Mouse (Mus musculus) bone marrow, adult 2 months (tissue): ENCODE results near the gene Nap1l4. TPM values are rescaled to one million over a fixed set of nuclear protein-coding genes. Genes with fewer than 3 reads are reported as not detected.
A peak's percentile ranks its signal among the peaks of the same experiment; 100 is the strongest.

Source experiments
- H3K27ac ChIP-seq: fragments of 200-500 bp; 2 replicates; pipeline ENCODE4 v1.5.1; 2012; ENCODE audit warnings: low read depth, mild to moderate bottlenecking, control low read depth, inconsistent platforms, low read length; ENCODE audit not compliant: control insufficient read depth, poor library complexity, insufficient read depth
- H3K4me1 ChIP-seq: fragments of 200-500 bp; 2 replicates; pipeline ENCODE4 v1.6.1; 2011; ENCODE audit warnings: low read length; ENCODE audit not compliant: control insufficient read depth, insufficient read depth
- H3K4me3 ChIP-seq: fragments of 200-500 bp; replicated peaks from 2 replicates; pipeline ENCODE3; 2011; ENCODE audit warnings: mild to moderate bottlenecking, low read depth, low read length, control low read depth; ENCODE audit not compliant: control insufficient read depth
- CTCF ChIP-seq: fragments of 200-500 bp; IDR thresholded peaks from 2 replicates; pipeline ENCODE4 v1.5.1; 2011; ENCODE audit warnings: low read length, control low read depth; ENCODE audit not compliant: control insufficient read depth, insufficient read depth
- POLR2A ChIP-seq: fragments of 200-500 bp; IDR thresholded peaks from 2 replicates; pipeline ENCODE4 v1.6.1; 2011; ENCODE audit warnings: low read depth, mild to moderate bottlenecking, control low read depth, low read length, borderline replicate concordance; ENCODE audit not compliant: control insufficient read depth
- WGBS: fragments of 180-500 bp; shearing (Covaris S2); methylation state at CpG from one replicate; pipeline ENCODE4 v1.1.7; 2018; 5-methylcytosine and 5-hydroxymethylcytosine counted together
- polyA plus RNA-seq: library from polyadenylated mRNA; stranded (reverse); fragments of >200 nt; gene quantifications from 2 replicates; pipeline ENCODE4 v1.2.4, GENCODE M21; 2011; ENCODE audit warnings: low replicate concordance; ENCODE audit not compliant: missing spikeins, insufficient read depth, insufficient read length

The Nap1l4 gene
- polyA plus RNA-seq, 1 experiment: 143 TPM

- no peak for TF ChIP-seq CTCF
- Histone ChIP-seq H3K4me3 (no peak overlapping the region), H3K27ac (no peak overlapping the region), H3K4me1 (no peaks in the 10 kb centered on the region; the same call in 1 of the 2 replicates)
- WGBS: 45% methylated on average over 6 of the region's 6 CpGs
Observed at GRCm38 (mm10) chr7:143467714-143468113, 81.2 kb downstream of the Nap1l4 start.

GRCm38 (mm10) chr7:143466099-143466677, 82.7 kb downstream of the Nap1l4 start:
- Histone ChIP-seq H3K4me3 (no peak overlapping the region), H3K4me1 (no peaks in the 10 kb centered on the region; the same call in 1 of the 2 replicates), H3K27ac (no peak overlapping the region)
- WGBS: 9% methylated on average over 14 of the region's 14 CpGs
- TF ChIP-seq POLR2A (no peak), CTCF (peak; percentile 85)

GRCm38 (mm10) chr7:143464811-143465560, 83.9 kb downstream of the Nap1l4 start:
- no peak overlapping the region for H3K27ac ChIP-seq
- WGBS: 21% methylated on average over 56 of the region's 56 CpGs

GRCm38 (mm10) chr7:143463865-143464415, 85.0 kb downstream of the Nap1l4 start:
- no peak overlapping the region for H3K27ac ChIP-seq
- H3K4me3 ChIP-seq: no peak overlapping the region
- peaks cover 2% of the 10 kb centered on the region for H3K4me1 ChIP-seq
- TF ChIP-seq POLR2A: no peak
- TF ChIP-seq CTCF: peak; percentile 83
- WGBS: 16% methylated on average over 11 of the region's 11 CpGs

More at GRCm38 (mm10) chr7:143464811-143465560, 83.9 kb downstream of the Nap1l4 start:
- TF ChIP-seq POLR2A (no peak), CTCF (no peak)
- H3K4me3 ChIP-seq: no peak overlapping the region
- H3K4me1 ChIP-seq: peaks cover 2% of the 10 kb centered on the region

Other genes with a start within 250 kb of the Nap1l4 start
- 4.3 and 8.0 TPM in 2 replicates for gene Cdkn1c, start 88.1 kb downstream of the Nap1l4 start, polyA plus RNA-seq
- gene Slc22a18, start 75.4 kb downstream of the Nap1l4 start, polyA plus RNA-seq: 3.3 TPM in 1 of 2 replicates, not detected in the other
- gene Phlda2, start 46.0 kb downstream of the Nap1l4 start, polyA plus RNA-seq: 9.1 TPM in 1 of 2 replicates, not detected in the other
- 86.2 and 209 TPM in 2 replicates for gene Cars, start 51.0 kb upstream of the Nap1l4 start, polyA plus RNA-seq
- gene Tnfrsf26, start 79.6 kb upstream of the Nap1l4 start, polyA plus RNA-seq: 2.4 and 4.3 TPM in 2 replicates
- gene Tnfrsf22, start 100.6 kb upstream of the Nap1l4 start, polyA plus RNA-seq: 0.57 TPM in 1 of 2 replicates, not detected in the other
- 0.85 and 1.3 TPM in 2 replicates for gene Tnfrsf23, start 136.8 kb upstream of the Nap1l4 start, polyA plus RNA-seq
- gene Osbpl5, start 207.9 kb upstream of the Nap1l4 start, polyA plus RNA-seq: 3.4 and 6.7 TPM in 2 replicates
- not detected in 2 replicates for gene Mrgprg, start 217.9 kb upstream of the Nap1l4 start, polyA plus RNA-seq
- gene Mrgpre, start 235.4 kb upstream of the Nap1l4 start, polyA plus RNA-seq: 0.52 TPM in 1 of 2 replicates, not detected in the other